Mouse (Mus musculus): ENCODE measurements around the gene Mmp9. TPM values are rescaled to one million over a fixed set of nuclear protein-coding genes. Genes with fewer than 3 reads are reported as not detected.
A peak's percentile ranks its signal among the peaks of the same experiment; 100 is the strongest.

The Mmp9 gene
- polyA plus RNA-seq, 1 experiment: 5.8 TPM

DNA sequence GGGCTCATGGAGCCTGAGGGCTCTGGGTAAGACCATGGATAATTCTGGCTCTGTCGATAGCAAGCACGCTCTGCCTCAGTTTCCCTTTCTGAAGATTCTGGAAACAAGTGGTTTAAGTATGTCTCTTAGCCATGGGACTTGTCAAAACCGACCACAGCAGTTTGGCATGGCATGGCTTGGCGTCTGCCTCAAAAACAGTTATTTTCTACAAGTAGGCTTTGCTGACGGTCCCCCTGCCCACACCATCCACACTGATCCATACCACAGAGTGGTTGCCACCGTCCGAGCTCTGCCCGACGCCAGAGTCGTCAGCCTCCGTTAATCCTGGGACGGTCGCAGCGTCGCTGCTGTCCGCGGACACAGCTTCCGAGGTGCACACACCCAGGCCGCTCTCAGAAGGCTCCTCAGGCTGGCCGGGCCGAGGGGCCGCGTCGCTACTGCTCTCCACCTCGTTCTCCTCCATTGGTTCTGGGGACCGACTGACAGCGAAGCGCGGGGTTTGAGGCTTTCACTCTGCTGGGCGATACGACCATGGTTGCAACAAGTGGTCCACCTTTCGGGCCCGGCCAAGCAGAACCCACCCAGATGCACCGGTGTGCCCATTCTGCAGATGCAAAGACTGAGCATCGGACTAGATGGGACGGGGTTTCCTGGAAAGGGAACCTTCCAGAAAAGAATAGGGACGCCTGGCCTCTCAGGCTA, 30.1 kb upstream of the Mmp9 start:
- Histone ChIP-seq H3K9me3 (replicated peaks; ENCODE audit: control insufficient read depth, insufficient read depth, low read length, poor library complexity, severe bottlenecking) (peaks cover 6% of the 10 kb centered on the region), H3K9ac (ENCODE audit: low read depth, poor library complexity, severe bottlenecking) (peak overlapping the region; percentile 95), H3K36me3 (ENCODE audit: control insufficient read depth, insufficient read depth, low read length, poor library complexity, severe bottlenecking) (peaks cover 28% of the 10 kb centered on the region), H3K27me3 (ENCODE audit: control insufficient read depth, insufficient read depth, low read length, poor library complexity, severe bottlenecking) (no peaks in the 10 kb centered on the region), H3K4me1 (ENCODE audit: control insufficient read depth, insufficient read depth, low read length) (no peaks in the 10 kb centered on the region), H3K27ac (ENCODE audit: insufficient read depth, low read length) (no peak overlapping the region), H3K4me3 (ENCODE audit: low read depth, low read length) (peak overlapping the region; percentile 88)
- no peak for TF ChIP-seq EP300 (IDR thresholded peaks at IDR 0.05; ENCODE audit: insufficient read depth, low read depth, low read length)
- no peak for TF ChIP-seq POLR2A (IDR thresholded peaks at IDR 0.05; ENCODE audit: insufficient read depth, low read length)
- TF ChIP-seq CTCF (IDR thresholded peaks at IDR 0.05; ENCODE audit: low read depth, low read length): no peak

DNA sequence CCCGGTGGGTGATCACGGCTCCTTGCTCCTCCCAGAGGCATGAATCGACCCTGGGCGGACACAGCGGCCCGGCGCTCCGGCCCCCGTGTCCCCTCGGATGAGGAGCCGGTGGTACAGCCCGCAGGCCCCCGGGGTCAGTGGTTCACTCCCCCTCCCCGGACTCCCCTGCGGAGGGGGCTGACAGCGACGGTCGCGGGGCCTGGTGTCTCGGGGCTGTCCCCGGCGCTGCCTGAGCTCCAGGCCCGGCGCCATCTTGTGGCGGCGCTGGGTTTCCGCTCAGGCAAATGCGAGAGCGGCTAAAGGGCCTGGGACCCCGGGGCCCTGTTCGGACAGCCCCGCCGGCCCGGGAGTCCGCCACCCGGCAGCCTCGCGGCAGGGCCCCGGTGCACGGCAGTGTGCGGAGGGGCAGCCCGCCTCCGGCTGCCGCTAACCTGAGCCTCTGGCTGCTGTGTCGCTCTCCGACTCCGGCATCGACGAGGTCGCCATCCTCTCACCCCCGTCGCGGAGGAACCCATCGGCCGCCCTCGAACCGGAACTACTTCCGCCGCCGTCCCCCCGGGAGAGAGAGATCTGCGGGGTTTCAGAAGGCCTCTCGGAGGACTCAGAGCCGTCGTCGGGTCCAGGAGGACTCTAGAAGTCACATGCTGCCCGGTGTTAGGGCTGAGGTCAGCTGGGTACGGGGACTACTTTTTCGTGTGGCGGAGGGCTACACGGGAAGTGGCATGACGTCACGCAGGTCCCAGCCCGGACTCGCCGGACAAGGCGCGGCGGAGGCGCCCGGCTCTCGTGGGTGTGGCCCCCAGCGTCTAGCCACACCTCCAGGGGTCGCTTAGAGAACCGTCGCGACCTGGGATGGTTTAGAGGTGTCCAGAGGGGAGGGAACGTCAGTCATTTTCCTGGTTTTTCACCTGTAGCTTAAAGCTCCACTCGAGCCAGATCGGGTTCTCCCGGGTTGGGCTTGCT, 29.2 kb upstream of the Mmp9 start, which contains the start of gene Zfp335:
TSS of gene Zfp335 (minus strand) at position 672 of the 963 bp plus-strand sequence.
- no peak for TF ChIP-seq CTCF (IDR thresholded peaks at IDR 0.05; ENCODE audit: low read depth, low read length)
- TF ChIP-seq POLR2A (IDR thresholded peaks at IDR 0.05; ENCODE audit: insufficient read depth, low read length): peak; percentile 88
- TF ChIP-seq EP300 (IDR thresholded peaks at IDR 0.05; ENCODE audit: insufficient read depth, low read depth, low read length): peak; percentile 50; the same call in 1 of the 2 replicates
- Histone ChIP-seq H3K36me3 (ENCODE audit: control insufficient read depth, insufficient read depth, low read length, poor library complexity, severe bottlenecking) (peaks cover 23% of the 10 kb centered on the region), H3K9me3 (replicated peaks; ENCODE audit: control insufficient read depth, insufficient read depth, low read length, poor library complexity, severe bottlenecking) (peaks cover under 1% of the 10 kb centered on the region), H3K9ac (ENCODE audit: low read depth, poor library complexity, severe bottlenecking) (peak within 1 kb of the TSS; percentile 95), H3K4me1 (ENCODE audit: control insufficient read depth, insufficient read depth, low read length) (no peaks in the 10 kb centered on the region), H3K4me3 (ENCODE audit: low read depth, low read length) (peak within 1 kb of the TSS; percentile 96), H3K27me3 (ENCODE audit: control insufficient read depth, insufficient read depth, low read length, poor library complexity, severe bottlenecking) (no peaks in the 10 kb centered on the region), H3K27ac (ENCODE audit: insufficient read depth, low read length) (peak within 1 kb of the TSS; percentile 81)

DNA sequence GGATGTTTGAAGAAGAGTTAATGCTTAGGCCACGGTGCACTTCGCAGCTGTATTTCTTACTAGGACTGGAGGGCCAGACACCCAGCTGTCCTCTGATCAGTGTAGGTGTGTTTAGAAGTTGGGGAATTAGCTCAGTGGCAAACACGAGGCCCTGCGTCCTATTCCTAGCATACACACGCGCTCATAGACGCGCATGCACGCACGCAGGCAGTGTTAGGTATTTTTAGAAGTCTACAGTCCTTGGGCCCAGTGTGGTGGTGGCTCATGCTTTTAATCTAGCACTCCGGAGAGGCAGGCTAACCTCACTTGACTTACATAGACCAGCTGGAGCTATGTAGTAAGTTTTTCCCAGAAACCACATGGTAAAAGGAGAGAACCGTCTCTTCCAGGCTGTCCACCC, 28.4 kb upstream of the Mmp9 start:
- H3K4me3 ChIP-seq (ENCODE audit: low read depth, low read length): peak overlapping the region; percentile 96
- H3K9me3 ChIP-seq (replicated peaks; ENCODE audit: control insufficient read depth, insufficient read depth, low read length, poor library complexity, severe bottlenecking): no peaks in the 10 kb centered on the region
- H3K27ac ChIP-seq (ENCODE audit: insufficient read depth, low read length): peak overlapping the region; percentile 57
- peaks cover 17% of the 10 kb centered on the region for H3K36me3 ChIP-seq (ENCODE audit: control insufficient read depth, insufficient read depth, low read length, poor library complexity, severe bottlenecking)
- TF ChIP-seq CTCF (IDR thresholded peaks at IDR 0.05; ENCODE audit: low read depth, low read length) (no peak), POLR2A (IDR thresholded peaks at IDR 0.05; ENCODE audit: insufficient read depth, low read length) (no peak), EP300 (IDR thresholded peaks at IDR 0.05; ENCODE audit: insufficient read depth, low read depth, low read length) (no peak)
- no peaks in the 10 kb centered on the region for H3K27me3 ChIP-seq (ENCODE audit: control insufficient read depth, insufficient read depth, low read length, poor library complexity, severe bottlenecking)
- H3K4me1 ChIP-seq (ENCODE audit: control insufficient read depth, insufficient read depth, low read length): no peaks in the 10 kb centered on the region
- peak overlapping the region; percentile 95 for H3K9ac ChIP-seq (ENCODE audit: low read depth, poor library complexity, severe bottlenecking)

- H3K9ac ChIP-seq (ENCODE audit: low read depth, poor library complexity, severe bottlenecking): peak overlapping the region; percentile 95
- H3K36me3 ChIP-seq (ENCODE audit: control insufficient read depth, insufficient read depth, low read length, poor library complexity, severe bottlenecking): peaks cover 10% of the 10 kb centered on the region
- no peak for TF ChIP-seq CTCF (IDR thresholded peaks at IDR 0.05; ENCODE audit: low read depth, low read length)
- peaks cover 3% of the 10 kb centered on the region for H3K4me1 ChIP-seq (ENCODE audit: control insufficient read depth, insufficient read depth, low read length)
- no peak overlapping the region for H3K27ac ChIP-seq (ENCODE audit: insufficient read depth, low read length)
- H3K9me3 ChIP-seq (replicated peaks; ENCODE audit: control insufficient read depth, insufficient read depth, low read length, poor library complexity, severe bottlenecking): no peaks in the 10 kb centered on the region
- no peak overlapping the region for H3K4me3 ChIP-seq (ENCODE audit: low read depth, low read length)
- H3K27me3 ChIP-seq (ENCODE audit: control insufficient read depth, insufficient read depth, low read length, poor library complexity, severe bottlenecking): no peaks in the 10 kb centered on the region
Observed at GRCm38 (mm10) chr2:164912749-164913427, 27.7 kb upstream of the Mmp9 start.

- H3K4me3 ChIP-seq (ENCODE audit: low read depth, low read length): no peak overlapping the region
- H3K36me3 ChIP-seq (ENCODE audit: control insufficient read depth, insufficient read depth, low read length, poor library complexity, severe bottlenecking): peaks cover 6% of the 10 kb centered on the region; the same call in 1 of the 2 replicates
- no peaks in the 10 kb centered on the region for H3K27me3 ChIP-seq (ENCODE audit: control insufficient read depth, insufficient read depth, low read length, poor library complexity, severe bottlenecking)
- no peak overlapping the region for H3K9ac ChIP-seq (ENCODE audit: low read depth, poor library complexity, severe bottlenecking)
- H3K4me1 ChIP-seq (ENCODE audit: control insufficient read depth, insufficient read depth, low read length): peaks cover 6% of the 10 kb centered on the region
- H3K9me3 ChIP-seq (replicated peaks; ENCODE audit: control insufficient read depth, insufficient read depth, low read length, poor library complexity, severe bottlenecking): no peaks in the 10 kb centered on the region
- no peak overlapping the region for H3K27ac ChIP-seq (ENCODE audit: insufficient read depth, low read length)
- TF ChIP-seq POLR2A (IDR thresholded peaks at IDR 0.05; ENCODE audit: insufficient read depth, low read length) (no peak), CTCF (IDR thresholded peaks at IDR 0.05; ENCODE audit: low read depth, low read length) (no peak), EP300 (IDR thresholded peaks at IDR 0.05; ENCODE audit: insufficient read depth, low read depth, low read length) (no peak)
Observed at GRCm38 (mm10) chr2:164913428-164913786, 27.2 kb upstream of the Mmp9 start.

All from ES-Bruce4 (cell line).